ENCODE assay signal across 18 mouse cellular contexts in genomic region chr9:61805971-61806370, GRCm38 (mm10).
A peak's percentile ranks its signal among the peaks of the same experiment; 100 is the strongest.
DNase-seq lines count a peak whose midpoint lies in the region; TF ChIP-seq lines count a peak whose summit lies in the region.
"Had no signal": no experiment of that assay in that cellular context is flagged by ENCODE, and none has a peak within 500 bp of the region (broad histone marks: within the 10 kb centered on the region; RNA-seq: fewer than 3 reads in every experiment).

No protein-coding gene starts in this region.

- H3K4me3 ChIP-seq in kidney, adult 2 months (ENCODE audit: insufficient read depth, low read depth, low read length) = no peak overlapping the region
- H3K4me3 ChIP-seq: embryonic facial prominence, embryonic 15.5 days; erythroblast, embryonic 14.5 days; forebrain, embryonic 10.5 days; gastrocnemius, adult 2 months; heart, embryonic 12.5 days; hindbrain, embryonic 10.5 days; intestine, embryonic 15.5 days had no signal

- H3K4me1 ChIP-seq in kidney, adult 2 months (ENCODE audit: control insufficient read depth, insufficient read depth, low read length) = no peaks in the 10 kb centered on the region

- peak; percentile 57 to 77 for DNase-seq in cerebellum, postnatal 10 days
- no peak for DNase-seq in cerebellum, adult 11-12 months
- peak; percentile 1 for DNase-seq in kidney, adult 2 months
- DNase-seq in kidney, adult 11 months = no peak
- DNase-seq in testis, postnatal 14 days (ENCODE audit: low spot score) = peak; percentile 18
- no peak for DNase-seq in testis, postnatal 10 days (ENCODE audit: low spot score)
- DNase-seq in embryo, embryonic 10 days (ENCODE audit: low spot score) = no peak
- DNase-seq: cerebellum, adult 9-11 months; gastrocnemius, adult 2 months; gastrocnemius, postnatal 25 days; kidney, adult 8-10 months had no signal

- TF ChIP-seq POLR2A in kidney, adult 2 months (IDR thresholded peaks at IDR 0.05; ENCODE audit: low read depth, low read length) = no peak

- no peak for TF ChIP-seq CTCF in kidney, adult 2 months (conservative IDR thresholded peaks at IDR 0.05; ENCODE audit: insufficient read depth, insufficient read length, low read depth, low read length)

- H3K36me3 ChIP-seq in kidney, adult 2 months (ENCODE audit: control insufficient read depth, insufficient read depth, low read length) = no peaks in the 10 kb centered on the region
- H3K36me3 ChIP-seq: embryonic facial prominence, embryonic 15.5 days; forebrain, embryonic 10.5 days; heart, embryonic 12.5 days; hindbrain, embryonic 10.5 days; intestine, embryonic 15.5 days had no signal

- no peaks in the 10 kb centered on the region for H3K27me3 ChIP-seq in kidney, adult 2 months (replicated peaks; ENCODE audit: control insufficient read depth, insufficient read depth, low read length)
- H3K27me3 ChIP-seq: embryonic facial prominence, embryonic 15.5 days; intestine, embryonic 15.5 days had no signal

- WGBS in kidney, adult 2 months = 98% methylated on average over 2 of the region's 2 CpGs

- no peak overlapping the region for H3K27ac ChIP-seq in kidney, adult 2 months (ENCODE audit: insufficient read depth, low read depth, low read length)
- H3K27ac ChIP-seq: embryonic facial prominence, embryonic 15.5 days; forebrain, embryonic 10.5 days; gastrocnemius, adult 2 months; hindbrain, embryonic 14.5 days; intestine, embryonic 15.5 days had no signal

Comparison
In these comparisons a context has a peak if more than half of its experiments do, and no peak if none do; other contexts are left out.
1. DNase-seq: peak in cerebellum, postnatal 10 days (2 of 2), kidney, adult 2 months (single experiment) and testis, postnatal 14 days (single experiment); none in cerebellum, adult 11-12 months (single experiment), kidney, adult 11 months (single experiment), testis, postnatal 10 days (single experiment) and embryo, embryonic 10 days (single experiment).